Mouse (Mus musculus) forebrain, embryonic 13.5 days (tissue): Measurements from ENCODE around the gene Arntl2. TPM values are rescaled to one million over a fixed set of nuclear protein-coding genes. Genes with fewer than 3 reads are reported as not detected.
"Not testable (repeated sequence)": the region's sequence is repeated elsewhere in the genome, so short reads cannot be mapped to it uniquely, and the experiment has no call there.

ENCODE experiments used
- ATAC-seq: fragments of 200-750 bp; cut with Nextera tagmentation; 2 replicates; pipeline ENCODE4 v1.8.0; 2017
- H3K27ac ChIP-seq: fragments of 300-500 bp; sonication (generic); 2 replicates; pipeline ENCODE4 v1.5.1; 2015; ENCODE audit warnings: inconsistent platforms, mild to moderate bottlenecking, moderate library complexity
- H3K27me3 ChIP-seq: fragments of 300-500 bp; sonication (generic); 2 replicates; pipeline ENCODE4 v1.6.1; 2015; ENCODE audit warnings: mild to moderate bottlenecking, inconsistent platforms
- H3K36me3 ChIP-seq: fragments of 300-500 bp; sonication (generic); 2 replicates; pipeline ENCODE4 v1.6.1; 2015; ENCODE audit warnings: mild to moderate bottlenecking, inconsistent platforms; ENCODE audit not compliant: poor library complexity, severe bottlenecking
- H3K4me1 ChIP-seq: fragments of 300-500 bp; sonication (generic); 2 replicates; pipeline ENCODE4 v1.6.1; 2015; ENCODE audit warnings: inconsistent platforms
- H3K4me2 ChIP-seq: fragments of 300-500 bp; sonication (generic); 2 replicates; pipeline ENCODE4 v1.6.1; 2015; ENCODE audit warnings: inconsistent platforms, mild to moderate bottlenecking, moderate library complexity
- H3K4me3 ChIP-seq: fragments of 300-500 bp; sonication (generic); 2 replicates; pipeline ENCODE4 v1.5.1; 2015; ENCODE audit warnings: mild to moderate bottlenecking, inconsistent platforms
- H3K9ac ChIP-seq: fragments of 300-500 bp; sonication (generic); 2 replicates; pipeline ENCODE4 v1.6.1; 2015; ENCODE audit warnings: mild to moderate bottlenecking, inconsistent platforms
- H3K9me3 ChIP-seq: fragments of 300-500 bp; sonication (generic); replicated peaks from 2 replicates; pipeline ENCODE4 v1.6.1; 2016; ENCODE audit warnings: inconsistent platforms
- WGBS: fragments of 180-500 bp; shearing (Covaris S2); methylation state at CpG from one replicate; pipeline ENCODE4 v1.1.7; 2015; 5-methylcytosine and 5-hydroxymethylcytosine counted together
- polyA plus RNA-seq: library from polyadenylated mRNA; unstranded; fragments of >200 nt; fragmentation: Nextera tagmentation; extraction: Ambion mirVana; gene quantifications from 2 replicates; pipeline ENCODE4 v1.2.1, GENCODE M21; 2015

Gene Arntl2
- polyA plus RNA-seq, 1 experiment from 2014 or later: 1.1 TPM

GRCm38 (mm10) chr6:146857386-146857785 is 61.5 kb downstream of the Arntl2 start:
- ATAC-seq: no peak
- no peaks in the 10 kb centered on the region for H3K36me3 ChIP-seq
- no peak overlapping the region for H3K27ac ChIP-seq
- H3K4me3 ChIP-seq: no peak overlapping the region
- no peaks in the 10 kb centered on the region for H3K4me1 ChIP-seq
- no peak overlapping the region for H3K9ac ChIP-seq
- no peaks in the 10 kb centered on the region for H3K27me3 ChIP-seq
- WGBS: 92% methylated on average over 2 of the region's 2 CpGs
- H3K9me3 ChIP-seq: no peaks in the 10 kb centered on the region
- no peak overlapping the region for H3K4me2 ChIP-seq

GRCm38 (mm10) chr6:146863154-146863553 is 67.3 kb downstream of the Arntl2 start:
- no peak overlapping the region for H3K4me3 ChIP-seq
- ATAC-seq: no peak
- no peaks in the 10 kb centered on the region for H3K9me3 ChIP-seq
- H3K27ac ChIP-seq: no peak overlapping the region
- 96% methylated on average over 2 of the region's 2 CpGs for WGBS
- no peak overlapping the region for H3K4me2 ChIP-seq
- no peaks in the 10 kb centered on the region for H3K27me3 ChIP-seq
- no peaks in the 10 kb centered on the region for H3K36me3 ChIP-seq
- H3K9ac ChIP-seq: no peak overlapping the region
- H3K4me1 ChIP-seq: no peaks in the 10 kb centered on the region

GRCm38 (mm10) chr6:146864370-146864769 is 68.5 kb downstream of the Arntl2 start:
- WGBS: 92% methylated on average over 5 of the region's 5 CpGs

GRCm38 (mm10) chr6:146865701-146866100 is 69.8 kb downstream of the Arntl2 start:
- ATAC-seq: no peak
- H3K4me3 ChIP-seq: no peak overlapping the region
- WGBS: 86% methylated on average over 4 of the region's 4 CpGs

More at GRCm38 (mm10) chr6:146864370-146864769, 68.5 kb downstream of the Arntl2 start:
- H3K27ac ChIP-seq, H3K9me3 ChIP-seq, H3K4me2 ChIP-seq, H3K9ac ChIP-seq, H3K36me3 ChIP-seq, H3K4me3 ChIP-seq, ATAC-seq, H3K4me1 ChIP-seq, H3K27me3 ChIP-seq: not testable (repeated sequence)

GRCm38 (mm10) chr6:146871975-146872374 is 76.1 kb downstream of the Arntl2 start:
- H3K4me1 ChIP-seq: no peaks in the 10 kb centered on the region
- no peaks in the 10 kb centered on the region for H3K36me3 ChIP-seq
- no peak overlapping the region for H3K4me2 ChIP-seq
- H3K9ac ChIP-seq: no peak overlapping the region
- ATAC-seq: no peak
- WGBS: 93% methylated on average over 4 of the region's 4 CpGs
- no peak overlapping the region for H3K4me3 ChIP-seq
- H3K27ac ChIP-seq: no peak overlapping the region
- H3K27me3 ChIP-seq: no peaks in the 10 kb centered on the region
- peaks cover 3% of the 10 kb centered on the region; the same call in 1 of the 2 replicates for H3K9me3 ChIP-seq

More at GRCm38 (mm10) chr6:146865701-146866100, 69.8 kb downstream of the Arntl2 start:
- H3K9me3 ChIP-seq: no peaks in the 10 kb centered on the region
- no peaks in the 10 kb centered on the region for H3K4me1 ChIP-seq
- no peak overlapping the region for H3K4me2 ChIP-seq
- H3K27ac ChIP-seq: no peak overlapping the region
- no peaks in the 10 kb centered on the region for H3K36me3 ChIP-seq
- no peak overlapping the region for H3K9ac ChIP-seq
- no peaks in the 10 kb centered on the region for H3K27me3 ChIP-seq

GRCm38 (mm10) chr6:146874415-146874814 is 78.6 kb downstream of the Arntl2 start:
- ATAC-seq: no peak
- Histone ChIP-seq H3K4me1 (0 out of 2 replicates have a peak, but pooled peaks cover 5% of the 10 kb centered on the region), H3K9me3 (peaks cover 6% of the 10 kb centered on the region; the same call in 1 of the 2 replicates), H3K4me3 (no peak overlapping the region), H3K4me2 (no peak overlapping the region), H3K9ac (no peak overlapping the region), H3K27ac (no peak overlapping the region), H3K36me3 (no peaks in the 10 kb centered on the region), H3K27me3 (no peaks in the 10 kb centered on the region)
- 79% methylated on average over 6 of the region's 6 CpGs for WGBS

GRCm38 (mm10) chr6:146876820-146877219 is 81.0 kb downstream of the Arntl2 start:
- peaks cover 6% of the 10 kb centered on the region; the same call in 1 of the 2 replicates for H3K9me3 ChIP-seq
- no peak overlapping the region for H3K27ac ChIP-seq
- H3K4me3 ChIP-seq: no peak overlapping the region
- H3K4me1 ChIP-seq: 0 out of 2 replicates have a peak, but pooled peaks cover 12% of the 10 kb centered on the region
- WGBS: 95% methylated on average over 2 of the region's 2 CpGs
- H3K4me2 ChIP-seq: no peak overlapping the region
- no peaks in the 10 kb centered on the region for H3K27me3 ChIP-seq
- no peaks in the 10 kb centered on the region for H3K36me3 ChIP-seq
- no peak for ATAC-seq
- no peak overlapping the region for H3K9ac ChIP-seq

- Histone ChIP-seq H3K4me2 (no peak overlapping the region), H3K36me3 (no peaks in the 10 kb centered on the region), H3K9ac (no peak overlapping the region), H3K4me1 (0 out of 2 replicates have a peak, but pooled peaks cover 12% of the 10 kb centered on the region), H3K27ac (no peak overlapping the region), H3K9me3 (peaks cover 6% of the 10 kb centered on the region; the same call in 1 of the 2 replicates), H3K27me3 (no peaks in the 10 kb centered on the region), H3K4me3 (no peak overlapping the region)
- 89% methylated on average over 12 of the region's 12 CpGs for WGBS
- ATAC-seq: no peak
Measured at GRCm38 (mm10) chr6:146877425-146878045, 81.7 kb downstream of the Arntl2 start.

- Histone ChIP-seq H3K9me3 (peaks cover 6% of the 10 kb centered on the region; the same call in 1 of the 2 replicates), H3K27ac (no peak overlapping the region), H3K27me3 (no peaks in the 10 kb centered on the region), H3K9ac (no peak overlapping the region), H3K36me3 (no peaks in the 10 kb centered on the region), H3K4me3 (no peak overlapping the region), H3K4me1 (0 out of 2 replicates have a peak, but pooled peaks cover 12% of the 10 kb centered on the region), H3K4me2 (no peak overlapping the region)
- 15% methylated on average over 10 of the region's 10 CpGs for WGBS
- ATAC-seq: 0 out of 2 replicates have a peak, but pooled peaks have one; percentile 19
Measured at GRCm38 (mm10) chr6:146878926-146879325, 83.1 kb downstream of the Arntl2 start.

- no peak overlapping the region for H3K4me3 ChIP-seq
- ATAC-seq: peak; percentile 54; the same call in 1 of the 2 replicates
- H3K27me3 ChIP-seq: no peaks in the 10 kb centered on the region
- H3K9ac ChIP-seq: no peak overlapping the region
- no peak overlapping the region for H3K4me2 ChIP-seq
- no peak overlapping the region for H3K27ac ChIP-seq
- 0 out of 2 replicates have a peak, but pooled peaks cover 12% of the 10 kb centered on the region for H3K4me1 ChIP-seq
- no peaks in the 10 kb centered on the region for H3K36me3 ChIP-seq
- peaks cover 6% of the 10 kb centered on the region; the same call in 1 of the 2 replicates for H3K9me3 ChIP-seq
- WGBS: 67% methylated on average over 9 of the region's 9 CpGs
Measured at GRCm38 (mm10) chr6:146879856-146880255, 84.0 kb downstream of the Arntl2 start.

- Histone ChIP-seq H3K4me2 (no peak overlapping the region), H3K27me3 (no peaks in the 10 kb centered on the region), H3K4me3 (no peak overlapping the region), H3K4me1 (0 out of 2 replicates have a peak, but pooled peaks cover 12% of the 10 kb centered on the region), H3K36me3 (no peaks in the 10 kb centered on the region), H3K27ac (no peak overlapping the region), H3K9me3 (peaks cover 6% of the 10 kb centered on the region; the same call in 1 of the 2 replicates), H3K9ac (no peak overlapping the region)
- ATAC-seq: peak; percentile 48; the same call in 1 of the 2 replicates
- 72% methylated on average over 4 of the region's 4 CpGs for WGBS
Measured at GRCm38 (mm10) chr6:146880296-146880695, 84.4 kb downstream of the Arntl2 start.

- no peak overlapping the region for H3K9ac ChIP-seq
- peaks cover under 1% of the 10 kb centered on the region; the same call in 1 of the 2 replicates for H3K9me3 ChIP-seq
- H3K4me1 ChIP-seq: 0 out of 2 replicates have a peak, but pooled peaks cover 12% of the 10 kb centered on the region
- H3K27ac ChIP-seq: no peak overlapping the region
- H3K36me3 ChIP-seq: no peaks in the 10 kb centered on the region
- H3K4me2 ChIP-seq: no peak overlapping the region
- no peak for ATAC-seq
- no peaks in the 10 kb centered on the region for H3K27me3 ChIP-seq
- 67% methylated on average over 13 of the region's 13 CpGs for WGBS
- no peak overlapping the region for H3K4me3 ChIP-seq
Measured at GRCm38 (mm10) chr6:146881896-146882770, 86.3 kb downstream of the Arntl2 start.
